Mouse (Mus musculus) frontal cortex, postnatal 25 days (tissue): ENCODE data around the gene Marc2.

Source experiments
- DNase-seq, 2 experiments: peaks; one replicate each; pipeline ENCODE4 v3.0.0; 2022; ENCODE audit warnings: low spot score in 2 of 2

Marc2 gene

DNA sequence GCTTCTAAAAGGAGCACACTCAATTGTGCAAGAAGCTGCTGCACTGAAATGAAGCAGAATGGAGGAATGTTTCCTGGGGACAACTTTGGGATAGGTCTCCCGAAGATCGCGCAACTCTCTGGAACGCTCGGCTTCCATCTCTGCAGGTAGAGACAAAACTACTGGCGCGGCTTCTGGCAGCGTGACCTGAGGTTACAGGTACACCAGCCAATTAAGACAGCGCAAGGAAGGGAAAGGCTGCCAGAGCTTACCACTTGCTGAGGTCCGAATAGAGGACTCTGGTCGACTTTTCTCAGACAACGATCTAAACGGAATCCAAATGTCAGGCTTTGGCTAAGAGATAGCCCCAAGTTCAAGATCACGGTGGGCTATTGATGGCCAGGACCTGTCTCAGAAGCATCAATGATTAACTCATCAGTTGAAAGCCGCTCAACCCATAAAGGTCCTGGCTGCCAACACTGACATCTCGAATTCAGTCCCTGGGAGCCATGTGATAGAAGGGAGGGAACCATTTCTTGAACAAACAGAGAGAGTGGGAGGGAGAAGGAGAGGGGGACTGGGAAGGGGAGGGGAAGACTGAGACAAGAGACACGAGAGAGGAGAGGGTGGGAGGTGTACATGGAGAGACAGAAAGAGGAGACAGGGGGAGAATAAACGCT, at the start of gene Marc2:
Gene Marc2 (minus strand): TSS at position 360 of the 659 bp plus-strand sequence.
- DNase-seq, result no peak

DNA sequence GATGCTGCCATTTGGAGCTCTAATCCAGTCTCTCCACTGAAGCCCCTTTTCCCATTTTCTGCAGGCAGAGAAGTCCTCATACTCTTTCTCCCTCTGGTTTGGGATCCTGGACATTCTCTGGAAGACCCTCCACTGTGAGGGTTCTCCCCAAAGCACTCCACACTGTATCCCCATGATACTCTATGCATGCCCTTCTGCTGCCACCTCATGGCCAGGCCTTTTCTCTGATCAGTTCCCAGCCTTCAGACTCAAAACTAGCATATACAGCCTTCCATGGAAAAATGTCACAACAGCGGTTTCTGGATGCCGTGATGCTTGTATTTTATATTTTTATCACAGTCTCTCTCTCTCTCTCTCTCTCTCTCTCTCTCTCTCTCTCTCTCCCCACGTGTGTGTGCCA, 45.7 kb upstream of the Marc2 start:
- no peak for DNase-seq

GRCm38 (mm10) chr1:184889454-184889853, 43.2 kb upstream of the Marc2 start:
- DNase-seq, result no peak

- DNase-seq, result no peak
Measured at GRCm38 (mm10) chr1:184886160-184886559, 39.9 kb upstream of the Marc2 start.

- peak in 1 of 2 experiments; percentile 25 for DNase-seq
Measured at GRCm38 (mm10) chr1:184882281-184883268, 36.3 kb upstream of the Marc2 start, which contains the start of gene C130074G19Rik. Gene C130074G19Rik (minus strand): TSS chr1:184883218.

GRCm38 (mm10) chr1:184881861-184882260, 35.6 kb upstream of the Marc2 start:
- no peak for DNase-seq

DNA sequence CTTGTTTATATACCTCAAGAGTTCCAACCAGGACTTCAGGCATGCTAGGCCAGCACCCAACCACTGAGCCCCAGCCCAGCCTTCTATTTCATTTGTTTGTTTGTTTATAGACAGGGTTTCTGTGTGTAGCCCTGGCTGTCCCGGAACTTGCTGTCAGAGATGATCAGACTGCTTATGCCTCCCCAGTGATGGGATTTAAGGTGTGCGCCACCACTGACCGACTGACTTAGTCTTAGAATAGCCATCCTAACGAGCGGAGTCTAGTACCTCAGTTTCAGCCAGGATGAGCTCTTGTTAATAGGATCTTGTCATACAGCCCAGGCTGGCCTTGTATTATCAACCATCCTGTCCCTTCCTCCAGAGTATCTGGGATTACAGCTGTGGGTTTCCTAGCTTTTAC, 35.0 kb upstream of the Marc2 start:
- no peak for DNase-seq

DNA sequence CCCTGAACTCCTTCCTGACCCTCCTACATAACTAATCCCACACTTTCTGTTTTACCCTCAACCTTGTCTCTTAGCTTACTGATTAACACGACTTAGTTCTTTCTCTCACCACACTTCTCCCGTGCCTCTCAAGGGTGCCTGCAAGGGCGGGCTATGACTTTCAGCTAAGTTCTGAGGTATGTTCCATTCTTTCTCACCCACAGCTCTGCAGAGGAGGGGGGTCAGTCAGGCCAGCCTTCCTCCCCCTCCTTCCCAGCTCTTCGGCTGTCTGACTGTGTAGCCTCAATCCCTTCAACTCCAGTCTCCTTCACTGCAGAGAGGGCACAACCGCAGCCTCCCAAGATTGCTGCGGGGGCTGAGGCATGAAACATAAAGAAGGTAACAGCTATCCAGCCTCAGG, 32.6 kb upstream of the Marc2 start:
- no peak for DNase-seq

- no peak for DNase-seq
Measured at GRCm38 (mm10) chr1:184877306-184877705, 31.1 kb upstream of the Marc2 start.

- no peak for DNase-seq
Measured at GRCm38 (mm10) chr1:184873910-184874309, 27.7 kb upstream of the Marc2 start.

GRCm38 (mm10) chr1:184872069-184872819, 26.0 kb upstream of the Marc2 start:
- no peak for DNase-seq

- DNase-seq, result no peak
Measured at GRCm38 (mm10) chr1:184871506-184871905, 25.3 kb upstream of the Marc2 start.

DNA sequence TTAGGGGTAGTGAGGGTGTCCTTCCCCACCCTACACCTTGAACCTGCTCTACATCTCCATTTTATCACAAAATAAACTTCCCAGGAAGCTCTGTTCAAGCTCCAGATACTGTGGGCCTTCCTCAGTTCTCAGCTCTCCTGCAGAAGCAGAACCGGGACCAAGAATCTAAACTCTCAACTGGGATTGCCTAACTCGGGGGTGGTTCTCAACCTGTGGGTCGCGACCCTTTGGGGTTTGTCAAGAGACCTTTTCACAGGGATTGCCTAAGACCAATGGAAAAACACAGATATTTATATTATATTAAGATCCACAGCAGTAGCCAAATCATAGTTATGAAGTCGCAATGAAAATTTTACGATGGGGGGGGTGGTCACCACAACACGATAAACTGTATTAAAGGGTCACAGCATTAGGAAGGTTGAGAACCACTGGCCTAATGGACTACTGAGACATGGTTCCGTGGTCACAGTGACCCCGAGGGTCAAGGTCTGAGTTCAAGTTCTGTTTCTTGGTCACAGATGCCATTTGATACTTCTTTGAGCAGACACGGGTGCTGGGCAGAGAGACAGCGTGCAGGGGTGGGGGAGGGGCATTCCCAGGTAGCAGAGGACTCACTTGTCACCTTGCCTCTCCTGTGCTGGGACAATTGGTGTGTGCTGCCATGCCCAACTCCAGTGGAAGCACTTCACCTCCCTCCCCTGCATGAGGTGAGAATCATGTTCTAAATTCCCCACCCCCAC, 24.6 kb upstream of the Marc2 start:
- no peak for DNase-seq

GRCm38 (mm10) chr1:184869939-184870565, 23.8 kb upstream of the Marc2 start:
- DNase-seq, result no peak

DNA sequence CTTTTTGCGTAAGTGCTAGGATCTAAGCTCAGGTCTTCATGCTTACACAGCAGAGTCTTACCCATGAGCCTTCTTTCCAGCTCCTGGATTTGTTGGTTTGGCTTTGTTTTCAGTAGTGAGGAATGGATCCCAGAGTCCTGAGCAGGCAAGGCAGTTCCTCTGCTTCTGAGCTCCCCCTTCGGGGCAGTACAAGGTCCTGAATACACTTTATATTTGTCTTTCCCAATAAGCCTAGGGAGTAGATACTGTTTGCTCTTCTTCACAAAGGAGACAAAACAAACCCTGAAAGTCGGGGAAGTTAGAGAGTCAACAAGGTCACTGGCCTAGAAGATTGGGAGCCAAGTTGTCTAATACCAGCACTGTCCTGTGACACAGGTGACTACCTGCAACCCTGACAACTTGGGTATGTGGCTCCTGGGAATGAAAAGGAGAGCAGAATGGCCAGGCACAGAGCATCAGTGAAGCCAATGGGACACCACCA, 21.4 kb upstream of the Marc2 start:
- DNase-seq, result no peak

DNA sequence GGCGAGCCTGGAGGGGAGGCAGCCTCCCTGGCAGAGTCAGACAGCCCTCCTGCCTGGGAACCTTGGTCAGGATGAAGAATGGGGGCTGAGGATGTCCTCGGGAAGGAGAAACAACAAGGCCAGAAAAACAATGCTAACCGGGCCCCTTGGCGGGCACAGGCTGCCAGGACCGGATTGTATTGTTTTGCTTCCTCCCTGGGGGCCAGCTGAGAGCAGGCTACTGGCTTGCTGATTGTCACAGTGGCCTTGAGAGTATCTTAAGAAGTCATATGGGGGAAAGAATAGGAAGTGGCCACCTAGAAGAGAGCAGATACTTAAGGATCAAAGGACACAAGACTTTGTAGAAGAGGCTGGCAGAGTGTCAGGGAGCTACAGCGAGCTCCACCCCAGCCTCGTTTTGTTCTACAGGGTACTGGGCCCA, 18.1 kb upstream of the Marc2 start:
- DNase-seq, result no peak

DNA sequence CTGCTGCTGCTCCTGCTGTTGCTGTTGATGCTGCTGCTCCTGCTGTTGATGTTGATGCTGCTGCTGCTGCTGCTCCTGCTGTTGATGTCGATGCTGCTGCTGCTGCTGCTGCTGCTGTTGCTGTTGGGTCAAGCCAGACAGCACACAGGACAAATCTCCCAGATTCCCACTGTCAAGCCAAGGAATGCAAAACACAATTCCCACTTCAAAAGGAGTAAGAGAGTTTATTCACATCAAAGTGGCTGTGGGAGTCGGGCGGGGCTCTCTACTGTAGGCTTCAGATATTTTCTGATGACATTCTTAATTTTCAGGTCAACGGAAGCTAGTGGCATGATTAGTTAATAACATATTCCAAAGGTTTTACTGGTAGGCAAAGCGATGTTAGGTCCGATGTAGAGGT, 16.4 kb upstream of the Marc2 start:
- no peak for DNase-seq

- no peak for DNase-seq
Measured at GRCm38 (mm10) chr1:184861551-184861950, 15.3 kb upstream of the Marc2 start.

DNA sequence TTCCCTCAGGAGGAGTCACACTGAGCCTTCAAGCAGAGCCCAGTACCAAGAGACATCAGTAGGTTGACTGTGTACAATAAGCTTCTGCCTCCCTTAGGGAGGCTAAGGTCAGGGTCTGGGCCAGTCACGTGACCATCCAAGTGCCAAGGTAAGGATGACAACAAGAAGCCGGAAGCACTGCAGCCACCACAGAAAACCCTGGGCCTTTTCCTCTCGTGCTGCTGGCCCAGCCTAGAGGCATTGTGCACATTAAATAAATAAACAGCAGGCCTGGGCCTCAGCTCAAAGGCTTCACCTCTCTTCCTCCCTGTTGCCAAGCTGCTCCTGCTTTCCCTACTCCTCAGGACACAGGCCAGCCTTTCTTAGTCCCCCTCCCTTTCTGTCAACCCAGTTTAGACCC, 14.0 kb upstream of the Marc2 start:
- no peak for DNase-seq

GRCm38 (mm10) chr1:184858253-184858652, 12.0 kb upstream of the Marc2 start:
- no peak for DNase-seq

- DNase-seq, result peak in 1 of 2 experiments; percentile 24
Measured at GRCm38 (mm10) chr1:184857216-184857615, 11.0 kb upstream of the Marc2 start.
